Mouse (Mus musculus): Measurements from ENCODE around the gene Ddn. TPM values are rescaled to one million over a fixed set of nuclear protein-coding genes. Genes with fewer than 3 reads are reported as not detected.

The Ddn gene
- polyA plus RNA-seq, 1 experiment: 0.11 TPM

DNA sequence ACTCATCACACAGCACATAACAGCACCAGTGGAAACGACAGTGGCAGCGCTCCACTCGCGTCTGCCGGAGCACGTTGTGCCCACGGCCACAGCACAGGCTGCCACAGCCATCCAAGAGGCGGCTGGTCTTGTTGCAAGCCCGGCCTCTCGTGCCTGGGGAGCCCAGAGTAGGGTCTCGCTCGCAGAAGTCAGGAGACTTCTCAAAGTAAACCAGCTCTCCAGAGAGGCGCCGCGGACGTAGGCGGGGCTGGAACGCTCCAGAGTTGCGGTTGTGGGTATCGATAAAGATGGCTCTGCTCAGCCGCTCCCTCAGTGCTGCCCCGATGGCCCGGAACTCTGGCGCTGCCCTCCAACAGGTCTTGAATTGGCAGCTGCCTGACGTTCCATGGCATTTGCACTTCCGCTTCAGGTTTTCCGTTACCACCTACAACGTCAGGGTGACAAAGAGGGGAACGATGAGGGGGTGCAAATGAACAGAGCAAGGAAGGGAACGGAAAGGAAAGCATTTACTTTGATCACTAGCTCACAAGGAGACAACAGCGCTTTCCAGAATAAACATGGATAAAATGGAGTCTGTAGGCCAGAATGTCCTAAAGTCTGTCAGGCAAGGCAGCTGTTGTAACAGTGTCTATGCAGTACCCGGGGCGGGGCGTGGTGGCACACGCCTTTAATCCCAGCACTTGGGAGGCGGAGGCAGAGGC is 36.6 kb downstream of the Ddn start:
- no peaks in the 10 kb centered on the region for H3K36me3 ChIP-seq (ENCODE audit: control insufficient read depth, insufficient read depth)
- TF ChIP-seq REST (IDR thresholded peaks at IDR 0.05; ENCODE audit: insufficient read depth, insufficient read length) (no peak), MYOD1 (IDR thresholded peaks at IDR 0.05; ENCODE audit: control insufficient read depth in 1 of 3, insufficient read length in 2 of 3, low read depth in 2 of 3) (peak in 1 of 3 experiments; percentile 34)
- no peaks in the 10 kb centered on the region for H3K27me3 ChIP-seq (ENCODE audit: control insufficient read depth, insufficient read depth, insufficient read length)
- no peak overlapping the region for H3K4me2 ChIP-seq (ENCODE audit: low read depth)
- H3ac ChIP-seq (ENCODE audit: control insufficient read depth, insufficient read length): no peak overlapping the region
- H3K4me3 ChIP-seq: no peak overlapping the region
- H3K79me2 ChIP-seq (ENCODE audit: control insufficient read depth, insufficient read depth): no peaks in the 10 kb centered on the region

DNA sequence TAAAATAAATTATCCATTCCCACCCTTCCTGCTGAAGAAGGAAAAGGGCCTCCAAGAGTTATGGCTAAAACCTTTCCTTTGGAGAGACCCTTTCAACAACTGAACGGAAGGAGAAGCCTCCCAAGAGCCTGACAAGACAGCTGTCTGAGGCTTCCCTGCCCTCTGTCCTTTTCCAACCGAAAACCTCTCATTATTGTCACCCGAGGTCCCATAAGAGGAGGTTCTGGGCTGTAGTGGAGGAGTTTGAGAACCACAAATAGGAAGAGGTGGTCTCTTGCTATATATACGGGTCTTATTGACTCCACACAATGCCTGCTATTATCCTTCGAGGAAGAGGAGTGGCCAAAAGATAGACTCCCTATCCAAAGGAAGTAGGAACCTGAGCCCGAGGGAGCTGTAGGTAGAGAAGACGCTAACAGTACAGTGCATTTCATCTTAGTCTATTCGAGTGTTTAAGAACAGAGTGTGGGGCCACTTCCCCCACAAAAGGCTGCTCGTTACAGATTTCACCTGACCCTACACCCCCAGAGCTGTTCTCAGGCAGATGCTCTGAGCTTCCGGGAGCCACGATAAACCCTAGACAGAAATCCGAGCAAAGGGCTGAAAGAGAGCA is 37.4 kb downstream of the Ddn start:
- no peaks in the 10 kb centered on the region for H3K27me3 ChIP-seq (ENCODE audit: control insufficient read depth, insufficient read depth, insufficient read length)
- no peak overlapping the region for H3ac ChIP-seq (ENCODE audit: control insufficient read depth, insufficient read length)
- no peak overlapping the region for H3K4me3 ChIP-seq
- TF ChIP-seq POLR2AphosphoS2 (IDR thresholded peaks at IDR 0.05; ENCODE audit: insufficient read length, low read depth) (no peak), E2F4 (IDR thresholded peaks at IDR 0.05; ENCODE audit: insufficient read depth) (no peak), MYOG (IDR thresholded peaks at IDR 0.05; ENCODE audit: control insufficient read depth in 1 of 3, insufficient read depth in 1 of 3, insufficient read length in 2 of 3, low read depth in 2 of 3) (no peak), TCF12 (IDR thresholded peaks at IDR 0.05; ENCODE audit: insufficient read depth, poor library complexity, severe bottlenecking) (no peak), CEBPB (IDR thresholded peaks at IDR 0.05; ENCODE audit: insufficient read depth, poor library complexity, severe bottlenecking) (no peak), TCF3 (IDR thresholded peaks at IDR 0.05; ENCODE audit: insufficient read length, low read depth) (no peak), POLR2A (IDR thresholded peaks at IDR 0.05; ENCODE audit: insufficient read length, low read depth) (no peak), MYOD1 (IDR thresholded peaks at IDR 0.05; ENCODE audit: control insufficient read depth in 1 of 3, insufficient read length in 2 of 3, low read depth in 2 of 3) (no peak), USF1 (IDR thresholded peaks at IDR 0.05; ENCODE audit: low read depth) (no peak), MAX (IDR thresholded peaks at IDR 0.05; ENCODE audit: low read depth) (no peak), SRF (IDR thresholded peaks at IDR 0.05; ENCODE audit: control insufficient read depth, insufficient read length, low read depth) (no peak), REST (IDR thresholded peaks at IDR 0.05; ENCODE audit: insufficient read depth, insufficient read length) (no peak)
- no peak overlapping the region for H3K4me2 ChIP-seq (ENCODE audit: low read depth)
- no peaks in the 10 kb centered on the region for H3K36me3 ChIP-seq (ENCODE audit: control insufficient read depth, insufficient read depth)
- H3K79me2 ChIP-seq (ENCODE audit: control insufficient read depth, insufficient read depth): no peaks in the 10 kb centered on the region

DNA sequence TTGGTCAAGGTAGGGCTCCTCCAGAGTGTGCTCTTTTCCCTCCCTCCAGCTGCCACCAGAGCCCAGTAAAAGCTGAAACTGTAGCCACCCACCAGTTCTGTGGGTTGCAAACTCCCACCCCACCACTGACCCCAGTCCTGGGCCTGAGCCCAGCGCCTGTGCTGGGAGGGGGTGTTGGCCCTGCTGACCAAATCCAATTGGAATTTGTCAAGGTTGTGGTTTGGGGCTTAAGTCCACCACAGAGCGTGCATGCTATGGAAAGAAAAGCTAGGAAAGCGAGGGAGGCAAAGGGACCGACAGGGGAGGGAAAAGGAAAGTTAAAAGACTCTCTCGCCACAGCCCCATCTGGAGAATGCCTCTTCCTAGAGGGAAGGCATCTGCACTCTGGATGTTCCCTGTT is 41.0 kb downstream of the Ddn start:
- H3K79me2 ChIP-seq (ENCODE audit: control insufficient read depth, insufficient read depth): no peaks in the 10 kb centered on the region
- H3K27me3 ChIP-seq (ENCODE audit: control insufficient read depth, insufficient read depth, insufficient read length): no peaks in the 10 kb centered on the region
- H3K4me2 ChIP-seq (ENCODE audit: low read depth): peak overlapping the region; percentile 63
- no peak overlapping the region for H3K4me3 ChIP-seq
- no peak for TF ChIP-seq POLR2A (IDR thresholded peaks at IDR 0.05; ENCODE audit: insufficient read length, low read depth)
- TF ChIP-seq MYOD1 (IDR thresholded peaks at IDR 0.05; ENCODE audit: control insufficient read depth in 1 of 3, insufficient read length in 2 of 3, low read depth in 2 of 3): peak in 2 of 3 experiments; percentile 41 to 43
- TF ChIP-seq TCF3 (IDR thresholded peaks at IDR 0.05; ENCODE audit: insufficient read length, low read depth): peak; percentile 1
- peak in 1 of 3 experiments; percentile 46 for TF ChIP-seq MYOG (IDR thresholded peaks at IDR 0.05; ENCODE audit: control insufficient read depth in 1 of 3, insufficient read depth in 1 of 3, insufficient read length in 2 of 3, low read depth in 2 of 3)
- no peak overlapping the region for H3ac ChIP-seq (ENCODE audit: control insufficient read depth, insufficient read length)
- H3K36me3 ChIP-seq (ENCODE audit: control insufficient read depth, insufficient read depth): no peaks in the 10 kb centered on the region

DNA sequence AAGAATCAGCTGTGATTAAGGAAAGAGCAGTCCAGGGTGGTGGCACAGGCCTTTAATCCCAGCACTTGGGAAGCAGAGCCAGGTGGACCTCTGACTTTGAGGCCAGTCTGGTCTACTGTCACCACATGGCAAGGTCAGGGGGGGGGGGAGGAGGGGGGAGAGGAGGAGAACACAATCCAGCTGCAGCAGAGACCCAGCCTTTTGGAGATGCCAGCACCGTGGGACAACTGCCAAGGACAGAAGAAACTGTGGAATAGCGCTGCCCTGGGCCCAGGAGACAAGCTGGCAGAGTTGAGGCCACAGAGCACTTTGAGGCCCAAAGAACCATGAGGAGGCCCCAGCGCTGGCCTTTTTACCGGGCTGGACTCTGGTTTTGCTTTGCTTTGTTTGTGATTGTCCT is 43.4 kb downstream of the Ddn start:
- TF ChIP-seq POLR2A (IDR thresholded peaks at IDR 0.05; ENCODE audit: insufficient read length, low read depth) (no peak), MYOG (IDR thresholded peaks at IDR 0.05; ENCODE audit: control insufficient read depth in 1 of 3, insufficient read depth in 1 of 3, insufficient read length in 2 of 3, low read depth in 2 of 3) (no peak), MYOD1 (IDR thresholded peaks at IDR 0.05; ENCODE audit: control insufficient read depth in 1 of 3, insufficient read length in 2 of 3, low read depth in 2 of 3) (no peak), TCF3 (IDR thresholded peaks at IDR 0.05; ENCODE audit: insufficient read length, low read depth) (no peak), SRF (IDR thresholded peaks at IDR 0.05; ENCODE audit: control insufficient read depth, insufficient read length, low read depth) (no peak), POLR2AphosphoS2 (IDR thresholded peaks at IDR 0.05; ENCODE audit: insufficient read length, low read depth) (no peak), REST (IDR thresholded peaks at IDR 0.05; ENCODE audit: insufficient read depth, insufficient read length) (no peak), MAX (IDR thresholded peaks at IDR 0.05; ENCODE audit: low read depth) (no peak), USF1 (IDR thresholded peaks at IDR 0.05; ENCODE audit: low read depth) (no peak), E2F4 (IDR thresholded peaks at IDR 0.05; ENCODE audit: insufficient read depth) (no peak), TCF12 (IDR thresholded peaks at IDR 0.05; ENCODE audit: insufficient read depth, poor library complexity, severe bottlenecking) (no peak), CEBPB (IDR thresholded peaks at IDR 0.05; ENCODE audit: insufficient read depth, poor library complexity, severe bottlenecking) (no peak)
- Histone ChIP-seq H3K27me3 (ENCODE audit: control insufficient read depth, insufficient read depth, insufficient read length) (no peaks in the 10 kb centered on the region), H3K4me3 (no peak overlapping the region), H3K79me2 (ENCODE audit: control insufficient read depth, insufficient read depth) (peaks cover 19% of the 10 kb centered on the region), H3ac (ENCODE audit: control insufficient read depth, insufficient read length) (no peak overlapping the region), H3K36me3 (ENCODE audit: control insufficient read depth, insufficient read depth) (no peaks in the 10 kb centered on the region), H3K4me2 (ENCODE audit: low read depth) (no peak overlapping the region)

Measured in myocyte (in vitro differentiated cells).